Mouse (Mus musculus) testis, postnatal 14 days (tissue): ENCODE data around the gene Cradd.

Experiments
- DNase-seq: peaks from one replicate; pipeline ENCODE4 v3.0.0; 2021; ENCODE audit warnings: low spot score

The Cradd gene

GRCm38 (mm10) chr10:95159675-95160256, 164.2 kb downstream of the Cradd start:
- no peak for DNase-seq

DNA sequence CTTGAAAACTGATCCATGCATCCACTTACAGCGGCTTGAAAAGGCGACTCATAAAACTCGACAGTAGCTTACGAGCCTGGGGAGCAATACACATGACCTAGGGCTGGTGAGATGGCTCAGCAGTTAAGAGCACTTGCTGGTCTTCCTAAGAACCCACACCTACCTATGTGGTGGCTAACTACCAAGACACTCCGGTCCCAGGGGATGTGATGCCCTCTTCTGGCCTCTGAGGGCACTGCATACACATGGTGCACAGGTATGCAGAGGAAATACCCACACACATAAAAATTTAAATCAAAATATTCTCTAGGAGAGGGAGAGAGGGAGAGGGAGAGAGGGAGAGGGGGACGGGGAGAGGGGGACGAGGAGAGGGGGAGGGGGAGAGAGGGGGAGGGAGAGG, 167.5 kb downstream of the Cradd start:
- no peak for DNase-seq

GRCm38 (mm10) chr10:95154675-95155074, 169.3 kb downstream of the Cradd start:
- no peak for DNase-seq

GRCm38 (mm10) chr10:95153224-95153623, 170.7 kb downstream of the Cradd start:
- DNase-seq = no peak

DNA sequence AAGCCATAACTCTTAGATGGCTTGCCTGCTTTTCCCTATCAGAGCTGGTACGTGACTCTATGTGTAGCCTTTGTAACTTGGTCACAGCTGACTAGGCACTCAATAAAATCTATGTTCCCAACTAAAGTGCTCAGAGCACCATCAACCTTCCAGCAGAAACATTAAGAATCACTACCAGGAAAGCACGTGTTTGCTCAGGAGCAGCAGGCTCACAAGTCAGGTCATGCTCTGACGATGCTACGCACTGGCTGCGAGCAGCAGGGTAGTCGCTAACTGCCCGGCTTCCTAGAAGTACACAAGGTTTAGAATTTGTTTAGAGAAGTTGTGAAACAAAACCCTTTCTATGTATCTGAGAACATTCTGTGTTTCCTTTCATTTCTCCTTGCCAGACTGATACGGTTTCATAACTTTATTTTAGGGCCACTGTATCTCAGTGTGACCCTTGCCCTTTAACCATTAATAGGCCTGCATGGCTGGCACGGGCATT, 171.4 kb downstream of the Cradd start:
- no peak for DNase-seq

- no peak for DNase-seq
These were observed 172.7 kb downstream of the Cradd start for GRCm38 (mm10) chr10:95151012-95151768.

DNA sequence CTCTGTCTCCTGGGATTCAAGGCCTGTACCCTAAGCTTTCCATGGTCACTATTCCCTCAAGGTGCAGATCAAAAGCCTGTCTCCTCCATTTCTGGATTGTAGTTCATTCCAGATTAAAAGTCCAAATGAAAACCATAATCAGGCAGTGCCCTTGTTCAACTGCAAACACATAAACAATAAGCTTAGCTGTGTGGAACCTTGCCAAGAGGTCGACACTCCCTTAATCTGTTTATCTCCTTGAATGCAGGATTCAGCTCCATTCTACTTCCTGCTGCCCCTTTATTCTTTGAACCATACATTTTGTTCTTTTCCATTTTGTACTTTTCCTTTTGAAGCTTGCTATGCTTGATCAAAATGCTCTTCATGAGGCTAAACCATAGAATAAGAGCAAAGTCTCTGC, 174.3 kb downstream of the Cradd start:
- DNase-seq = no peak

DNA sequence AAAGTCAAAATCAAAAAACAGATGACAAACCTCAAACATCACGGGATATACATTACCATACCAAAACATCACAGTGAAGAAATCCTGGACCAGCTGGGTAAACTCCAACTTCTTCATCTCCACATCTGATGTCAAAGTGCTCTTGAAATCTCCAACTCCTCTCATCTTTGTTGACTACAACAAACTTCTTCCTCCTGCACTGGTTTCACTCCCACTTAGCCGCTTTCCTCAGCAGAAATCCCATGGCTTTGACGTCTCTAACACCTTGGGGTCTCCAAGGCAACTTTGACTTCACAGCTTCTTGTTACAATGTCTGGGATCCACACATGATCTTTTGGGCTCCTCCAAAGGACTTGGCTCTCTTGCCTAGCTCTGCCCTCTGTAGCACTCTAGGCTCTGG, 175.3 kb downstream of the Cradd start:
- DNase-seq = no peak

DNA sequence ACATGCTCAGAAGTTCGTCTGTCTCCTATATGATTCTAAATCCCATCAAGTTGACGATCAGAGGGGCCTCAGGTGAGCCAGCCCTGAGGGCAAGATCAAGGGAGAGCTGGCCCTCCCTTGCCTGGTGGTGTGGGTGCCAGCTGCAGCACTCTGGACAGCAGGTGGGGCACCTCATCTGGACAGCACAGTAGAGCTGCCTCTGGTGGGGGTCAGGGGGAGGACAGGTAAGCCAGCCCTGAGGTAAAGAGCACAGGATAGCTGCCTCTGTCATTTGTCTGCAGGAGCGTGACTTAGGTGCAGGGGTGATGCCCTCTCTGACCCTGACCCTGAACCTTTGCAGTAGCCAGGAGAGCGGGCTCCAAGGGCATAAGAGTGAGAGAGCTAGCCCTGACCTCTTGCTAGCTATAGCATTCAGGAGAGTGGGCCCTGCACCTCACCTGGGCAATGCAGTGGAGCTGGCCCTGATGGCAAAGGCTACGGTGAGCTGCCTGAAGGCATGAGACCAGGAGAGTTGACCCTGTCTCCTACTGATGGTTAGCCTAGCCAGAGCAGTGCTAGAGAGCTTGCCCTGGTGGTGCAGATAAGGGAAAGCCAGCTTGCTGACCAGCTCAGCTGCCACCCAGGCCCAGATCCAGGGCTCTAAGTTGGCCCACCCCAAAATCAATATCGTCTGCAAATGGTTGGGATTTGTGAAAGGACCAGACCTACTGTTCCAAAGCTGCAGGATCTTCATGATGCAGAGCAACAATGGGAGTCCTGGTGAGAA, 176.6 kb downstream of the Cradd start:
- no peak for DNase-seq

- peak; percentile 39 for DNase-seq
These were observed 177.4 kb downstream of the Cradd start for GRCm38 (mm10) chr10:95146491-95146890.

DNA sequence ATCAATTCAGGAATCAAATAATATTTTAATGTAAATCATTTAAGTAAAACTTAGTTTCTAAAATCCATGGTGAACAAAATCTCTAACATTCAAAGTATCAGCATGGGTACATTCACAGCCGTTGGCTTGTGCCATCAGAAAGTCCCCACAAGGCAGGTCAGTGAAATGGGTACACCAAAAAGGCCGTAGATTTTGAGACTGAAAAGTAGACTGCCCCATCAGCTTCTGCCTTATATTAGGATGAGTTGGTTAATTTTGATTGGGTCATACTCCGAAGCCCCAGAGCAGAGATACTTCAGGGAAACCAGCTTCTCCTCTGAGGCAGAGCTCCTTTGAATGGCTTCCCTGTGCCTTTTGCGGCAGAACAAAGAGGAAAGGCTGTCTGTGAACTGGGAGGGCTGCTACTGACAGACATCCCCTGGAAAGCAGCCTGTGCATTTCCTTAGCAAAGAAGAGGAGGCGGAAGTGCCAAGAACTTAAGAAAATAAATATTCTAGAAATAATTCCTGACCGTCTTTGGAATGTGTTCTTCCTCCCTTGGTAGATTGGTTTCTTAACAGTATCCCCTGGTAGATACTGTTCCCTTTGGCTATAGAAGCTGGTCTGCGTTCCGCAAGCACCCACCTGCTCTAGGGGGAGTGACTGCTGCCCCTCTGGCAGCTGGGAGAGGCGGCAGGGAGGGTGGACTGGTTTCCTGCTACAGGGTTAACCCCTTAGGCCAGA, 178.6 kb downstream of the Cradd start:
- DNase-seq = no peak

DNA sequence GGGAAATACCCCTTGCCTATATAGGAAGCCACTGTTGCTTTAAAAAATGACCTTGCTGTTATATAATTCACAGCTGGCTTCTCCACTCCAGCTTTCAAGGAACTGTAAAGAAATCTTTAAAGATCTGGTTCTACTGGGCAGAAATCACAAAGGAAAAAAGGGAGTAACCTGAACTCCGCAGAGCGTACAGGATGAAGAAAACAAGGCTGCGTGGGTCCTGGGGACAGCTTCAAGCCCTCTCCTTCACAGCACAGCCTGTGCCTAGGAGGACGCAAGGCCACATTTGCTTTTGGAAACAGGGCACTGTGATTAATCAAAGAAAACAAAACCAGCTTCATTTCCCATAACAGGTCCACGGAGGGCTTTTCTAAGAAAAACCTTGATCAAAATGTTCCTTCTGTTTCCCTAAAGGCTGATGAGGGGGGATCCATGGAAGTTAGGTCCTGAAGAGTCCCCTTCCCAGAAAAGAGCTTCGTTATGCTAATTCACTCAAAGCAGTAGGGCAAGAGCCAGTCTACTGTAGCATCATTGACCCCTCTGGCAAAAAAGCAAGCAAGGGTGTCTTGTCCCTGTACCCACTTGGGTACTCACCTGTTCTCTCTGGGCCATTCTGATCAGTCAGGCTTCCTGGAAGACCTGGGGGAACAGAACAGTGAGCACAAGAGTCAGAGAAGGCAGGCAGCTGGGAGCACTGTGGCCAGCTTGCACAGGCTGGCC, 179.4 kb downstream of the Cradd start:
- DNase-seq = peak; percentile 24

DNA sequence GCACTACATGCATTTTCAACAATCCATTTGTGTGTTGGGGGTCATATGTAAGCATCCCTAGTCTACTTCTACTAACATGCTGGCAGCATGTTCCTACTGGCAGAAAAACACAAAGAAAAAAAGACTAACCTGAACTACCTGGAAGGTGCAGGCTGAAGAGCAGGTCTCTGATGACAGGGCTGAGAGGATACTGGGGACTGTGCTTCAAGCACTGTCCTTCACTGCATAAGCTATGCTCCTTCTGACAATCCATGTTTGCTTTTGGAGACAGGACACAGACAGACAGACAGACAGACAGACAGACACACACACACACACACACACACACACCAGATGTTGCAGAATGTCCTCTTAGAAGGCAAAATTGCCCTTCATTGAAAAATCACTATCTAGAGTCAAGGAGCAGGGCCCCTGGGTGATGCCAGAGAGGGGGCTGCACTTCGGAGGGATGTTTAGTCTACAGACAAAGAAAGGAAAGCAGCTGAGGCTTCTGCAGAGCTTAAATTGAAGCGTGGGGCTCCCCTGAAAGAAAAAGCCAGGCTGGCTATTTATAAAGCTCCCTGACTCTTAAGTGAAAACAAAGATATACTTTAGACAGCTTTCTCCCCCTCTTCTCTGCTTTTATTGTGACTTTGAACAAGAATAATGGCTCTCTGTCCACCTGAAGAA, 180.4 kb downstream of the Cradd start:
- no peak for DNase-seq

GRCm38 (mm10) chr10:95142844-95143435, 181.0 kb downstream of the Cradd start:
- DNase-seq = peak; percentile 28

GRCm38 (mm10) chr10:95141075-95141474, 182.9 kb downstream of the Cradd start:
- DNase-seq = no peak

GRCm38 (mm10) chr10:95140191-95140590, 183.7 kb downstream of the Cradd start:
- no peak for DNase-seq

- peak; percentile 29 for DNase-seq
These were observed 184.3 kb downstream of the Cradd start for GRCm38 (mm10) chr10:95139645-95140044.

GRCm38 (mm10) chr10:95133057-95133456, 190.9 kb downstream of the Cradd start:
- DNase-seq = no peak
